Mouse (Mus musculus) embryonic facial prominence, embryonic 15.5 days (tissue): ENCODE results near the gene Sirt3. TPM values are rescaled to one million over a fixed set of nuclear protein-coding genes. Genes with fewer than 3 reads are reported as not detected.

Source experiments
- ATAC-seq: fragments of 200-750 bp; cut with Nextera tagmentation; 2 replicates; pipeline ENCODE4 v1.8.0; 2017; ENCODE audit warnings: low read depth, moderate TSS enrichment; ENCODE audit not compliant: insufficient number of reproducible peaks, low FRiP score, low TSS enrichment
- H3K27ac ChIP-seq: fragments of 300-500 bp; sonication (generic); replicated peaks from 2 replicates; pipeline ENCODE4 v1.5.1; 2015; ENCODE audit warnings: mild to moderate bottlenecking, inconsistent platforms
- H3K27me3 ChIP-seq: fragments of 300-500 bp; sonication (generic); 2 replicates; pipeline ENCODE4 v1.6.1; 2015; ENCODE audit warnings: inconsistent platforms
- H3K36me3 ChIP-seq: fragments of 300-500 bp; sonication (generic); 2 replicates; pipeline ENCODE4 v1.6.1; 2015; ENCODE audit warnings: mild to moderate bottlenecking, inconsistent platforms
- H3K4me1 ChIP-seq: fragments of 300-500 bp; sonication (generic); 2 replicates; pipeline ENCODE4 v1.6.1; 2015; ENCODE audit warnings: inconsistent platforms
- H3K4me2 ChIP-seq: fragments of 300-500 bp; sonication (generic); replicated peaks from 2 replicates; pipeline ENCODE4 v1.6.1; 2015; ENCODE audit warnings: mild to moderate bottlenecking, inconsistent platforms
- H3K4me3 ChIP-seq: fragments of 300-500 bp; sonication (generic); replicated peaks from 2 replicates; pipeline ENCODE4 v1.5.1; 2015; ENCODE audit warnings: mild to moderate bottlenecking, inconsistent platforms
- H3K9ac ChIP-seq: fragments of 300-500 bp; sonication (generic); 2 replicates; pipeline ENCODE4 v1.6.1; 2015; ENCODE audit warnings: inconsistent platforms
- H3K9me3 ChIP-seq: fragments of 300-500 bp; sonication (generic); replicated peaks from 2 replicates; pipeline ENCODE4 v1.6.1; 2016; ENCODE audit warnings: inconsistent platforms
- WGBS: fragments of 180-500 bp; shearing (Covaris S2); methylation state at CpG from one replicate; pipeline ENCODE4 v1.1.7; 2015; 5-methylcytosine and 5-hydroxymethylcytosine counted together
- polyA plus RNA-seq: library from polyadenylated mRNA; unstranded; fragments of >200 nt; fragmentation: Nextera tagmentation; extraction: Ambion mirVana; gene quantifications from 2 replicates; pipeline ENCODE4 v1.2.1, GENCODE M21; 2015

Gene Sirt3
- polyA plus RNA-seq, 1 experiment from 2014 or later, result 27.4 TPM

- H3K27me3 ChIP-seq, result no peaks in the 10 kb centered on the region
- no peaks in the 10 kb centered on the region for H3K4me1 ChIP-seq
- H3K9ac ChIP-seq, result no peak within 1 kb of the TSS
- no peaks in the 10 kb centered on the region for H3K9me3 ChIP-seq
- peak within 1 kb of the TSS; percentile 16 for H3K4me3 ChIP-seq
- WGBS, result 25% methylated on average over 20 of the region's 20 CpGs
- no peak; the same call in 1 of the 2 replicates for ATAC-seq
- H3K27ac ChIP-seq, result no peak within 1 kb of the TSS
- H3K4me2 ChIP-seq, result peak within 1 kb of the TSS; percentile 24
- no peaks in the 10 kb centered on the region for H3K36me3 ChIP-seq
Observed at GRCm38 (mm10) chr7:140834968-140835757, 46.9 kb downstream of the Sirt3 start, which contains the start of gene Urah. Urah (plus strand) TSS chr7:140835018.

GRCm38 (mm10) chr7:140833341-140833740 lies 48.8 kb downstream of the Sirt3 start:
- no peaks in the 10 kb centered on the region for H3K36me3 ChIP-seq
- no peak for ATAC-seq
- no peak overlapping the region for H3K9ac ChIP-seq
- no peaks in the 10 kb centered on the region for H3K9me3 ChIP-seq
- 85% methylated on average over 4 of the region's 4 CpGs for WGBS
- H3K27me3 ChIP-seq, result no peaks in the 10 kb centered on the region
- H3K4me1 ChIP-seq, result no peaks in the 10 kb centered on the region
- H3K4me3 ChIP-seq, result no peak overlapping the region
- H3K27ac ChIP-seq, result no peak overlapping the region
- no peak overlapping the region for H3K4me2 ChIP-seq

GRCm38 (mm10) chr7:140831447-140831846 lies 50.7 kb downstream of the Sirt3 start:
- 64% methylated on average over 6 of the region's 6 CpGs for whole genome bisulfite sequencing
- Histone ChIP-seq H3K9ac (no peak overlapping the region), H3K27ac (no peak overlapping the region)

GRCm38 (mm10) chr7:140828171-140828881 lies 53.8 kb downstream of the Sirt3 start:
- no peaks in the 10 kb centered on the region for H3K4me1 ChIP-seq
- no peaks in the 10 kb centered on the region for H3K9me3 ChIP-seq
- 33% methylated on average over 8 of the region's 8 CpGs for WGBS
- H3K36me3 ChIP-seq, result no peaks in the 10 kb centered on the region
- H3K9ac ChIP-seq, result no peak overlapping the region
- ATAC-seq, result no peak
- no peak overlapping the region for H3K4me3 ChIP-seq
- H3K27me3 ChIP-seq, result no peaks in the 10 kb centered on the region
- H3K27ac ChIP-seq, result no peak overlapping the region
- H3K4me2 ChIP-seq, result no peak overlapping the region

More at GRCm38 (mm10) chr7:140831447-140831846, 50.7 kb downstream of the Sirt3 start:
- no peak overlapping the region for H3K4me2 ChIP-seq
- H3K36me3 ChIP-seq, result no peaks in the 10 kb centered on the region
- H3K4me1 ChIP-seq, result no peaks in the 10 kb centered on the region
- no peaks in the 10 kb centered on the region for H3K9me3 ChIP-seq
- H3K4me3 ChIP-seq, result no peak overlapping the region
- no peak for ATAC-seq
- H3K27me3 ChIP-seq, result no peaks in the 10 kb centered on the region

GRCm38 (mm10) chr7:140822731-140823130 lies 59.4 kb downstream of the Sirt3 start:
- no peaks in the 10 kb centered on the region for H3K9me3 ChIP-seq
- H3K9ac ChIP-seq, result no peak overlapping the region
- H3K36me3 ChIP-seq, result no peaks in the 10 kb centered on the region
- no peaks in the 10 kb centered on the region for H3K4me1 ChIP-seq
- ATAC-seq, result no peak
- no peaks in the 10 kb centered on the region for H3K27me3 ChIP-seq
- 89% methylated on average over 4 of the region's 4 CpGs for WGBS
- no peak overlapping the region for H3K4me2 ChIP-seq
- H3K4me3 ChIP-seq, result no peak overlapping the region
- H3K27ac ChIP-seq, result no peak overlapping the region

GRCm38 (mm10) chr7:140821653-140822329 lies 60.3 kb downstream of the Sirt3 start, which contains the start of gene Zfp941:
Zfp941 (minus strand) TSS chr7:140822178.
- WGBS, result 2% methylated on average over 21 of the region's 21 CpGs
- H3K4me2 ChIP-seq, result peak within 1 kb of the TSS; percentile 65
- ATAC-seq, result 0 out of 2 replicates have a peak, but pooled peaks have one; percentile 43
- no peak within 1 kb of the TSS for H3K9ac ChIP-seq
- H3K36me3 ChIP-seq, result no peaks in the 10 kb centered on the region
- no peaks in the 10 kb centered on the region for H3K4me1 ChIP-seq
- H3K27me3 ChIP-seq, result no peaks in the 10 kb centered on the region
- H3K4me3 ChIP-seq, result peak within 1 kb of the TSS; percentile 45
- H3K27ac ChIP-seq, result no peak within 1 kb of the TSS
- H3K9me3 ChIP-seq, result no peaks in the 10 kb centered on the region

GRCm38 (mm10) chr7:140821305-140821652 lies 60.8 kb downstream of the Sirt3 start:
- H3K36me3 ChIP-seq, result no peaks in the 10 kb centered on the region
- 35% methylated on average over 5 of the region's 5 CpGs for WGBS
- ATAC-seq, result no peak
- no peaks in the 10 kb centered on the region for H3K4me1 ChIP-seq
- peak overlapping the region; percentile 45 for H3K4me3 ChIP-seq
- H3K27me3 ChIP-seq, result no peaks in the 10 kb centered on the region
- H3K27ac ChIP-seq, result no peak overlapping the region
- H3K9ac ChIP-seq, result no peak overlapping the region
- H3K9me3 ChIP-seq, result no peaks in the 10 kb centered on the region
- peak overlapping the region; percentile 65 for H3K4me2 ChIP-seq

GRCm38 (mm10) chr7:140820173-140820572 lies 61.9 kb downstream of the Sirt3 start:
- no peak overlapping the region for H3K9ac ChIP-seq
- H3K4me1 ChIP-seq, result no peaks in the 10 kb centered on the region
- H3K36me3 ChIP-seq, result no peaks in the 10 kb centered on the region
- H3K27me3 ChIP-seq, result no peaks in the 10 kb centered on the region
- no peak for ATAC-seq
- WGBS, result 72% methylated on average over 4 of the region's 4 CpGs
- H3K4me3 ChIP-seq, result no peak overlapping the region
- no peak overlapping the region for H3K4me2 ChIP-seq
- H3K27ac ChIP-seq, result no peak overlapping the region
- no peaks in the 10 kb centered on the region for H3K9me3 ChIP-seq

Other genes with a start within 250 kb of the Sirt3 start
- not detected in 2 replicates for gene Olfr53, start 235.9 kb downstream of the Sirt3 start, polyA plus RNA-seq
- not detected in 2 replicates for gene Olfr539, start 222.4 kb downstream of the Sirt3 start, polyA plus RNA-seq
- not detected in 2 replicates for gene Olfr45, start 200.4 kb downstream of the Sirt3 start, polyA plus RNA-seq
- not detected in 2 replicates for gene Olfr541, start 185.0 kb downstream of the Sirt3 start, polyA plus RNA-seq
- gene Cyp2e1, start 118.6 kb downstream of the Sirt3 start, polyA plus RNA-seq, result not detected in 2 replicates
- 0.19 TPM in 1 of 2 replicates, not detected in the other for gene Syce1, start 94.5 kb downstream of the Sirt3 start, polyA plus RNA-seq
- 0.56 and 0.87 TPM in 2 replicates for gene Zfp941, start 60.1 kb downstream of the Sirt3 start, polyA plus RNA-seq
- gene Urah, start 47.3 kb downstream of the Sirt3 start, polyA plus RNA-seq, result 38.8 and 42.6 TPM in 2 replicates
- 2.3 and 8.5 TPM in 2 replicates for gene Scgb1c1, start 36.8 kb downstream of the Sirt3 start, polyA plus RNA-seq
- gene Odf3, start 34.5 kb downstream of the Sirt3 start, polyA plus RNA-seq, result 0.20 and 0.48 TPM in 2 replicates
- gene Gm45785, start 26.0 kb downstream of the Sirt3 start, polyA plus RNA-seq, result not detected in 2 replicates
- 78.8 and 86.1 TPM in 2 replicates for gene Ric8a, start 25.4 kb downstream of the Sirt3 start, polyA plus RNA-seq
- 64.2 and 67.5 TPM in 2 replicates for gene Bet1l, start 24.7 kb downstream of the Sirt3 start, polyA plus RNA-seq
- gene Psmd13, start 341 bp downstream of the Sirt3 start, polyA plus RNA-seq, result 206 and 209 TPM in 2 replicates
- 23.3 and 34.9 TPM in 2 replicates for gene Cox8b, start 18.1 kb upstream of the Sirt3 start, polyA plus RNA-seq
- gene Nlrp6, start 38.6 kb upstream of the Sirt3 start, polyA plus RNA-seq, result 0.07 and 0.25 TPM in 2 replicates
- 26.3 and 29.0 TPM in 2 replicates for gene Pgghg, start 59.1 kb upstream of the Sirt3 start, polyA plus RNA-seq
- gene Ifitm5, start 68.0 kb upstream of the Sirt3 start, polyA plus RNA-seq, result 110 and 112 TPM in 2 replicates
- 0.96 TPM in 1 of 2 replicates, not detected in the other for gene Gm45717, start 73.6 kb upstream of the Sirt3 start, polyA plus RNA-seq
- 1,542 and 1,589 TPM in 2 replicates for gene Ifitm2, start 73.7 kb upstream of the Sirt3 start, polyA plus RNA-seq
- gene Ifitm1, start 84.9 kb upstream of the Sirt3 start, polyA plus RNA-seq, result 126 and 137 TPM in 2 replicates
- 197 and 204 TPM in 2 replicates for gene Ifitm3, start 128.5 kb upstream of the Sirt3 start, polyA plus RNA-seq
- gene Ifitm6, start 135.6 kb upstream of the Sirt3 start, polyA plus RNA-seq, result 2.7 and 2.8 TPM in 2 replicates
- gene Gm17387, start 146.8 kb upstream of the Sirt3 start, polyA plus RNA-seq, result not detected in 2 replicates
- 12.0 and 15.1 TPM in 2 replicates for gene B4galnt4, start 178.8 kb upstream of the Sirt3 start, polyA plus RNA-seq
- gene Pkp3, start 195.9 kb upstream of the Sirt3 start, polyA plus RNA-seq, result 115 and 118 TPM in 2 replicates
- 6.1 and 6.8 TPM in 2 replicates for gene Sigirr, start 218.3 kb upstream of the Sirt3 start, polyA plus RNA-seq
- 18.2 and 20.7 TPM in 2 replicates for gene Ano9, start 235.5 kb upstream of the Sirt3 start, polyA plus RNA-seq
- gene Ptdss2, start 240.1 kb upstream of the Sirt3 start, polyA plus RNA-seq, result 68.4 and 69.7 TPM in 2 replicates